Mouse (Mus musculus): ENCODE results near the gene Cacng2. TPM values are rescaled to one million over a fixed set of nuclear protein-coding genes. Genes with fewer than 3 reads are reported as not detected.
A peak's percentile ranks its signal among the peaks of the same experiment; 100 is the strongest.

The Cacng2 gene
- polyA plus RNA-seq, 1 experiment from 2014 or later: 0.10 TPM

DNA sequence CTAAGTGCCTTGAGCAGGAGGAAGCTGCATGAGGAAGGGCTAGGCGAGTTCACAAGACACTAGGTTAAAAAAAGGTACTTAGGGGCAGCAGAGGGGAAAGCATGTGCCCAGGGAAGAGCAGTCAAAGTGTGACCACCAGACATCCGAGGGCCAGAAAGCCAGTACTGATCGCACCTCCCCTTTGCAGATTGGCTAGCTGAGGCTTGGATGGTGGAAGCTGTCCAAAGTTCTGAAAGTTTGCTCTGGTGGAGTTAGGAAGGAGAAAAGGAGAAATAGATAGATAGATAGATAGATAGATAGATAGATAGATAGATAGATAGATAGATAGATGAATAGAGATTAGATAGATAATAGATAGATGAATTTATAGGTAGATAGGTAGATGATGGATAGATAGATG is 136.4 kb downstream of the Cacng2 start:
- Histone ChIP-seq H3K4me3 (replicated peaks) (no peak overlapping the region), H3K9ac (no peak overlapping the region), H3K4me1 (replicated peaks) (no peaks in the 10 kb centered on the region), H3K27ac (no peak overlapping the region), H3K9me3 (no peaks in the 10 kb centered on the region), H3K27me3 (replicated peaks) (0 out of 2 replicates have a peak, but pooled peaks cover 3% of the 10 kb centered on the region), H3K36me3 (no peaks in the 10 kb centered on the region), H3K4me2 (replicated peaks) (no peak overlapping the region)
- no peak for ATAC-seq
- WGBS: 18% methylated on average over 3 of the region's 3 CpGs

DNA sequence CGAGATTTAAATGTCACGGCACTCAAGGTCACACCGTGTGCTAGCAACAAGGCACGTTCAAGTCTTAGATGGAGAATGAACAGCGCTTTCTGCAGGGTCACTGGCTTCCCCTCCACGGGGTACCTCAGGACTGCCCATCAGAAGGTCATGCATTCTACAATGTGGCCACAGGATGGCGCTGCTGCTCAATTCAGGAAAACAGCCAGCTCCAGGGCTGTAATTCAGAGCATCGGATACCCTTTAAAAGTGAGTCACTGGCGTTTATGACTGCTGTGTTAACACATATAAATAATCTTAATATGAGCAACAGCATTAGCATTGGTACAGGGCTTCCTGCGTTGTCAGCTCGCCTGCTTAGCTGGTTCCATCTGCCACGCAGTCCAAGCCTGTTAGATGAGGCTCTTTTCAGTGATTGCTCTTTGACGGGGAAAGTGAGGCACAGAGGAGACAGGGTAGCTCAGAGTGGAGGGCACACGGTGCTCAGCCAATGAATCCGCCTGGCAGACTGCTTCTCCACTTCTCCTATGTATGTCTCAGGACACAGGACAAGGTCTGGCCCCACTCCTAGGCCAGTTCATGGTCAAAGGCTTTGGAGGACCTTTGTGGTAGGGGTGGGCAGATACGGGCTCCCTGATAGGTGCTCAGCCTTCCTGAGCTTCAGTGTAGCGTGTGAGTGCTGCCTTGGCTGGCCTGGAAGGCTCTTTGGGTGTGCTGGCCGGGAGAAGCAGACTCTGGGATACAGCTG is 137.5 kb downstream of the Cacng2 start:
- Histone ChIP-seq H3K4me3 (replicated peaks) (no peak overlapping the region), H3K9ac (no peak overlapping the region), H3K4me1 (replicated peaks) (no peaks in the 10 kb centered on the region), H3K27ac (no peak overlapping the region), H3K27me3 (replicated peaks) (0 out of 2 replicates have a peak, but pooled peaks cover 3% of the 10 kb centered on the region), H3K9me3 (no peaks in the 10 kb centered on the region), H3K36me3 (no peaks in the 10 kb centered on the region), H3K4me2 (replicated peaks) (no peak overlapping the region)
- WGBS: 27% methylated on average over 18 of the region's 18 CpGs
- ATAC-seq: no peak

DNA sequence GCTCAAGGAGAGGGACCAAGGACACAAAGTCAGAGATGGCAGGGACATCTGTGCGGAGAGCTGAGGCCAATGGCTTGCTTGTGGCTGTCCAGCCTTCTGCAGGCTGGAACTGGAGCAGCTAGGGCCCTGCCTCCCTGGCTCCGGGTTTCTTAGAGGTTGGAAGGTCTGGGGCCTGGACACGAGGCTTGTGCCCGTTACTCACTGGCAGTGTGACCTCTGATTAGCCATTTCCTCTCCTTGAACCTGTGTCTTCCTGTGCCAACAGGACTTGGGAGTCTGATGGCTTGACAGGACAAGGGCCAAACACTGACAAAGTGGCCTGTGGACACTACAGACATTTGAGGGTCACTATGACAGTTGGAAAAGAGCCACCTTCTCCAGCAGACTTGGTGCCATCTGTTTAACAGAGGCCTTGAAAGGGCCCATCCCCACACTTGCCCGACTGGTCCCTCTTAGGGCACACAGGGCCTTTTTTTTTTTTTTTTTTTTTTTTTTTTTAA is 138.6 kb downstream of the Cacng2 start:
- Histone ChIP-seq H3K4me2 (replicated peaks) (no peak overlapping the region), H3K4me3 (replicated peaks) (no peak overlapping the region), H3K9me3 (no peaks in the 10 kb centered on the region), H3K36me3 (no peaks in the 10 kb centered on the region), H3K27me3 (replicated peaks) (0 out of 2 replicates have a peak, but pooled peaks cover 3% of the 10 kb centered on the region), H3K9ac (no peak overlapping the region), H3K4me1 (replicated peaks) (no peaks in the 10 kb centered on the region), H3K27ac (no peak overlapping the region)
- 74% methylated on average over 5 of the region's 5 CpGs for WGBS
- no peak for ATAC-seq

DNA sequence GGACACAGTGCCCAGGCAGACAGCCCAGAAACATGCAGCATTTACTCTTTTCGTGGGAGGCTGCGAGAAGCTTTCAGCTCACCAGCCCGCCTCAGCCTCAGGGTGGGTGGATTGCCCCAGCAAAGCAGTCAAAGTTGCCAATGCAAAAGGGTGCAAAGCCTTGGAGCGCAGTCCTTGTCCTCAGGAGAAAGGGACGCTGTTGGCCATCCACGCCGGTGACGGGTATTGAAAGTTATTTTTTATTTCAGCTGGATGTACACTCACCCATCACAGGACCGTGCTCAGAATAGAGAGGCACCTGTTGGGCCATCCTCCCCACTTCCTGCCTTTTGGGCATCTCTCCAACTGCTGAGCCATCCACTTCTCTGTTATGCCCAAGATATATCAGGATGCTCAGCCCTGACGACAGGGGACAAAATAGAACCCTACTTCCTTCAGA is 140.4 kb downstream of the Cacng2 start:
- 0 out of 2 replicates have a peak, but pooled peaks cover 3% of the 10 kb centered on the region for H3K27me3 ChIP-seq (replicated peaks)
- H3K4me3 ChIP-seq (replicated peaks): no peak overlapping the region
- WGBS: 85% methylated on average over 10 of the region's 10 CpGs
- H3K36me3 ChIP-seq: no peaks in the 10 kb centered on the region
- H3K4me1 ChIP-seq (replicated peaks): no peaks in the 10 kb centered on the region
- no peak for ATAC-seq
- H3K9ac ChIP-seq: no peak overlapping the region
- H3K9me3 ChIP-seq: no peaks in the 10 kb centered on the region
- H3K4me2 ChIP-seq (replicated peaks): no peak overlapping the region
- H3K27ac ChIP-seq: no peak overlapping the region

DNA sequence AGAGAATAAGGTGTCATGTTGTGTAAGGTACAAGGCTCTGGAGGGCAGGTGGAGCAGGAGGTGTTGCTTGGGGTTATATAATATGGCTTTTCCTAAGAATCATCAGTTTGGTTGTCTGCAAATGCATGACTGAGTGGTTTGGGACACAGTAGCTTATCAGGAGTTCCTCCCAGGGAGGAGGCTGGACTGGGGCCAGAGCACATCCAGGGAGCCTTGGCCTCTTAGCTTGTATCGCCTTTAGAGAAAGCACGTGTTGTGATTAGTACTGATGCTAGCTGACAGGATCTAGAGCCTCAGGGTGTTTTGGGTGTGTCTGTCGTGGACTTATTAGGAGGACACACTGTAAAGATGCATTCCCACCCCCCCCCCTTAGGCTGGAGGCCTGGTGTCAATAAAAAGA is 142.2 kb downstream of the Cacng2 start:
- no peak for ATAC-seq
- Histone ChIP-seq H3K27me3 (replicated peaks) (0 out of 2 replicates have a peak, but pooled peaks cover 3% of the 10 kb centered on the region), H3K9ac (no peak overlapping the region), H3K4me1 (replicated peaks) (no peaks in the 10 kb centered on the region), H3K27ac (no peak overlapping the region), H3K9me3 (no peaks in the 10 kb centered on the region), H3K36me3 (no peaks in the 10 kb centered on the region), H3K4me3 (replicated peaks) (no peak overlapping the region), H3K4me2 (replicated peaks) (no peak overlapping the region)
- WGBS: 57% methylated on average over 3 of the region's 3 CpGs

DNA sequence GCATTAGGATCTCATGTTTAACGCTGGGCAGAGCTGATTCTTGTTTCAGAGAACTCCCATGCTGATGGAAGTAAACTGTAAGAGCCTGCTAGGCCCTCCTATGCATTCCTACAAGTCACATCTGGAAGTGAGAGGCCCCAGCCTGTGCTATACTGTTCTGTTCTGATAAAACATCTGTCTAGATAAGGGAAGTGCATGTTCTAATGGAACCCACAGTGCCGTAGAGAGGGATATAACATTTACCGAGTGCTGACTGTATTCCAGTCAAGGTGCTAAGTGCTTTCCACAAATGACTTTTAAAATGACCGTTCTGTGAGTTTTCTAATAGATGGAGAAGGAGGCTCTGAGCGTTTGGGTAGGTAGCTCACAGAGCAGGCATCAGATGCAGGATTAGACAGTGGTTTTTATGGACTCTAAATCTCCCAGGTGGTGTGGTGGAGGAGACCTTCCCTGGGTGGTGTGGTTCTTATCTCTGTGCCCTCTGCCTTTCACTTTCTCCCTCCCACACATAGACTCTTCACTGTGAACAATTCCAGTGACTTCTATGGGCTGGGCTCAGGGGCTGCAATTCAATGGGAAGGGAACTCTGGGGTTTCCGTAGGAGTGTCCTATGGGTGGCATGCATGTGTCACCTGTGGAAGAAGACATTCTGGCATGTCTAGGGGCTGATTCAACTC is 145.5 kb downstream of the Cacng2 start:
- H3K36me3 ChIP-seq: no peaks in the 10 kb centered on the region
- H3K4me1 ChIP-seq (replicated peaks): peaks cover 3% of the 10 kb centered on the region
- H3K9me3 ChIP-seq: no peaks in the 10 kb centered on the region
- 66% methylated on average over 6 of the region's 6 CpGs for WGBS
- no peak for ATAC-seq
- no peak overlapping the region for H3K4me2 ChIP-seq (replicated peaks)
- no peak overlapping the region for H3K27ac ChIP-seq
- no peak overlapping the region for H3K4me3 ChIP-seq (replicated peaks)
- no peak overlapping the region for H3K9ac ChIP-seq
- H3K27me3 ChIP-seq (replicated peaks): 0 out of 2 replicates have a peak, but pooled peaks cover under 1% of the 10 kb centered on the region

DNA sequence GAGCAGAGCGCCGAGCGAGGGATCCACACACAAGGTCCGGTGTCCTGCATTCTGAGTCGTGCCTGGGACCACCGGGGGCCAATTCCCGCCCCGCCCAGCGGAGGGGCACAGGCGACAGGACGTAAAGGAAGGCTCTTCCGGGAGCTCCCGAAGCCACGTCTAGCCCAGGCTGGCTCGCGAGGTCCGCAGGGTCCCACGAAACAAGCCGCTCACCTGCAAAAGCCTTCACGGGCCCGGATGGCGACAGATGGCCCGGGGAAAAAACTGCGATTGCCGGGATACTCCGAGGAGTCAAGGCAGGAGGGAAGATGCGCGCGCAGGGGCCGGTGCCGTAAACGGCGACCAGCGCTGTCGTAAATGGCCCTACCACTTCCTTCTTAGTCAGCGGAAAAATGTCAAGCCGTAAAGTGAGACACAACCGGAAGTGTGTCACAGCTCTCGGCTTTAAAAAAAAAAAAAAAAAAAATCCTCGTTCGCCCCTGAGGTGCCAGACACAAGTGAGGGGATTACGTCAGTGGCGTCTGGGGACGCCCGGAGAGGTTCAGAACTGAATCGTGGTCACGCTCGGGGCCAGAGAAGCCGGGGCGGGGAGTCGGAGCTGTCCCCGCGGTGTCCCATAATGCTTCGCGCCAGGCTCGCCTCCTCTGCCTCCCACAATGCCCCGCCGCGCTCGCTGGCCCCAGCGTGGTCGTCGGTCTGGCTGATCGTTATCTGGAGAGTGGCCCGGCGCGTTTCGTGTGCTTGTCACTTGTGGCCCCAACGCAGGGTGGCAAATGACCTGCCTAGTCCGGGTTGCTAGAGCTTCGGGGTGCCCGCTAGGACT is 149.1 kb downstream of the Cacng2 start, which contains the start of gene Eif3d:
Gene Eif3d (minus strand): TSS at position 344 of the 823 bp plus-strand sequence.
- peak within 1 kb of the TSS; percentile 79 for H3K4me2 ChIP-seq (replicated peaks)
- H3K27me3 ChIP-seq (replicated peaks): no peaks in the 10 kb centered on the region
- peak within 1 kb of the TSS; percentile 87 for H3K9ac ChIP-seq
- H3K27ac ChIP-seq: peak within 1 kb of the TSS; percentile 100
- ATAC-seq: peak; percentile 92
- under 1% methylated on average over 72 of the region's 72 CpGs for WGBS
- peak within 1 kb of the TSS; percentile 70 for H3K4me3 ChIP-seq (replicated peaks)
- H3K9me3 ChIP-seq: no peaks in the 10 kb centered on the region
- peaks cover 8% of the 10 kb centered on the region for H3K4me1 ChIP-seq (replicated peaks)
- H3K36me3 ChIP-seq: peaks cover 23% of the 10 kb centered on the region

DNA sequence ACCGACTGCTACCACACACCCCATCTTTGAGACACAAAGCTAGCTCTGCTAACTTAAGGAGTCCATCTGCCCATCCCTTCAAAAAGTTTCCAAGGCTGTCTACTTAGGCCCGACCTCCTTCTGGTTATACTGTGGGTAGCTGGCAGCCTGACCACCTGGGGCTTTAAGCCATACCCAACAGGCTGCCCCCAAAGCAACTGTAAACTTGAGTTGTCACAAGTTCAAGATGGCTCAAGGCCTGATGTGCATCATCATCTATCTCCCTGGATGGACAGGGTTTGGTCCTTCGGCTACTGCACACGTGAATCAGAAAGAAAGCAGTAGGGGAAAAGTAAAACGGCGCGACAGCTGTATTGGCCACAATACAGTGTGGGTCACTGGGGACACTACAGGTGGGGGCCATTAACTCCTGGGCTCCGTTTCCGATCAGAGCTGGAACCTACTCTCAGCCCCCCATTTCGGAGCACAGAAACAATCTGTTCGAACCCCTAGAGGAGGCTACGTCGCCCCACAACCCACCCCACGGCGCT is 149.8 kb downstream of the Cacng2 start:
- under 1% methylated on average over 15 of the region's 15 CpGs for WGBS
- Histone ChIP-seq H3K9ac (peak overlapping the region; percentile 87), H3K4me1 (replicated peaks) (peaks cover 8% of the 10 kb centered on the region), H3K4me2 (replicated peaks) (peak overlapping the region; percentile 79), H3K4me3 (replicated peaks) (peak overlapping the region; percentile 70), H3K36me3 (peaks cover 23% of the 10 kb centered on the region), H3K9me3 (no peaks in the 10 kb centered on the region), H3K27me3 (replicated peaks) (no peaks in the 10 kb centered on the region), H3K27ac (peak overlapping the region; percentile 100)
- peak; percentile 18 for ATAC-seq

DNA sequence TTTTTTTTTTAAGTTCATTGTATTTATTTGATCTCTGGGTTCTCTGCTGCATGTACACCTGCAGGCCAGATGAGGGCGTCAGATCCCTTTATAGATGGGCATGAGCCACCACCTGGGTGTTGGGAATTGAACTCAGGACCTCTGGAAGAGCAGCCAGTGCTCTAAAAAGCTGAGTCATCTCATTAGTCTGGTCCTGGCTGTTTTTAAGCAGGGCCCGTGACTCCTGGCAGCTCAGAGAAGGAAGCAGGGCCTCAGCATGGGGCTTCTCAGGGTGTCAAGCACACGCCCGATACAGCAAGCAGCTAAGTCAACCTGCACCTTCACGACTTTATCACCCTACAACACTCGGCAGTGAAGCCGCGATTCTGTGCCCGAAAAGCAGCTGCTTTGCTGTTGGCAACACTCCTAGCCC is 154.7 kb downstream of the Cacng2 start:
- WGBS: 79% methylated on average over 9 of the region's 9 CpGs
- H3K4me2 ChIP-seq (replicated peaks): no peak overlapping the region
- peaks cover 70% of the 10 kb centered on the region for H3K36me3 ChIP-seq
- H3K4me3 ChIP-seq (replicated peaks): no peak overlapping the region
- no peaks in the 10 kb centered on the region for H3K27me3 ChIP-seq (replicated peaks)
- no peak for ATAC-seq
- H3K9ac ChIP-seq: no peak overlapping the region
- no peaks in the 10 kb centered on the region for H3K9me3 ChIP-seq
- H3K4me1 ChIP-seq (replicated peaks): peaks cover 8% of the 10 kb centered on the region
- no peak overlapping the region for H3K27ac ChIP-seq

DNA sequence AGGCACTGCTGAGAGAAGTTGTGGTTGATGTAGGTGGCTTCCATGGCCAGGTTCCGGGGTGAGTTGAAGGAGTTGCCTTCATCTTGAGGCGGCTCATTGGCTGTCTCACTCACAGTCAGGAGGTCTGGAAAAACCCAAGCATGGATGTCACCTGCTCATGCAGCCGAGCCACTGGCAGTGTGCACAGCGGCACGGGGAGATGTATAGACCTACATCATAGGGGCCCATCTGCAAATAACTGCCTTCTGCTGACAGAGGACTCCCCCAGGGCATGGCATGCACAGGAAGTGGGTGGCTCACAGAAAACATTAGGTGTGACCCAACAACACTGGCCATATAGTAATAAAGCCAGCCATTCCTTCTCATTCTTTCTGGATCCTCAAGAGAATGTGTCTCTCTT is 157.4 kb downstream of the Cacng2 start:
- Histone ChIP-seq H3K4me1 (replicated peaks) (no peaks in the 10 kb centered on the region), H3K27ac (no peak overlapping the region), H3K4me2 (replicated peaks) (no peak overlapping the region), H3K9ac (no peak overlapping the region), H3K36me3 (peaks cover 77% of the 10 kb centered on the region), H3K27me3 (replicated peaks) (no peaks in the 10 kb centered on the region), H3K9me3 (no peaks in the 10 kb centered on the region), H3K4me3 (replicated peaks) (no peak overlapping the region)
- ATAC-seq: no peak
- WGBS: 97% methylated on average over 5 of the region's 5 CpGs

DNA sequence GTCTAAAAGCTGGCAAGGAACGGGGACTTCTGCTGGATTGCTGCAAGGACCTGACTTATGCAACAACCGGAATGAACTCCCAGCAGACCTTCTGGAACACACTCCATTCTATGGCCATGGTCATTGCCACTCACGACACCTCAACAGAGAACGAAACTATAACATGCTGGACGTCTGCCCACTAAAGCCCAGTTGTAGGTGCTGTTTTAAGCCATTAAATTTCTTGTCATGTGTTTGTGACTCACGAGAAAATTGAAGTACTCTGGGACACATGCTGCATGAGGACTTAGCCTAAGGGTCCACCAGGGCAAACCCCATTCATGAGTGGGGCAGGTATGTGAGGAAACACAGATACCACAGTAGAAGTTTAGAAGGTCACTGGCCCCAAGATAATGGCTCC is 159.1 kb downstream of the Cacng2 start:
- H3K9ac ChIP-seq: no peak overlapping the region
- no peaks in the 10 kb centered on the region for H3K9me3 ChIP-seq
- peaks cover 10% of the 10 kb centered on the region for H3K4me1 ChIP-seq (replicated peaks)
- peaks cover 9% of the 10 kb centered on the region for H3K27me3 ChIP-seq (replicated peaks)
- no peak overlapping the region for H3K4me2 ChIP-seq (replicated peaks)
- no peak overlapping the region for H3K4me3 ChIP-seq (replicated peaks)
- WGBS: 88% methylated on average over 6 of the region's 6 CpGs
- H3K27ac ChIP-seq: no peak overlapping the region
- peaks cover 60% of the 10 kb centered on the region for H3K36me3 ChIP-seq
- no peak for ATAC-seq

DNA sequence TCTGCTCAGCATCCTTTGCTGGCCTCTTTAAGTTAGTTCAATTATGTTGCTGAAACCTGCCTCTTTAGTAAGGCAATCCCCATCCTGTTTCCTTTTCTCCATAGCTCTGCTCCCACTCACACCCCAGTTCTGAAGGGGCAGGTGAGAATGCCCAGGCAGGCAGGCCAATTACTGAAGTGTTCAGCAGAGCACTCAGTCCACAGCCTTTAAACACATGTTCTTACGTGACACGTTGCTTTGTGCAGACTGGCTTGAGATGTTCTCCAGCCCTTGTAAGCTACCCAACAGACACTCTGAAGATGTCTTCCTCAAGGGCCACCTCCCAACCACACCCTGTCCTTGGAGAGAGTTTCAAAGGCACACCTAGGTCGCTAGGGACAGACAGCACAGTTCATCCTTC is 161.8 kb downstream of the Cacng2 start:
- Histone ChIP-seq H3K27me3 (replicated peaks) (peaks cover 13% of the 10 kb centered on the region), H3K9ac (no peak overlapping the region), H3K4me2 (replicated peaks) (no peak overlapping the region), H3K36me3 (peaks cover 42% of the 10 kb centered on the region), H3K9me3 (no peaks in the 10 kb centered on the region), H3K4me1 (replicated peaks) (peaks cover 14% of the 10 kb centered on the region), H3K27ac (no peak overlapping the region), H3K4me3 (replicated peaks) (no peak overlapping the region)
- no peak for ATAC-seq
- 55% methylated on average over 3 of the region's 3 CpGs for WGBS
